Mouse (Mus musculus): ENCODE measurements around the gene Ube2cbp.

Ube2cbp gene

GRCm38 (mm10) chr9:86319516-86320140 is 145.1 kb downstream of the Ube2cbp start:
- no peak for DNase-seq (ENCODE audit: low read depth, low spot score)

GRCm38 (mm10) chr9:86315700-86316099 is 149.1 kb downstream of the Ube2cbp start:
- no peak for DNase-seq (ENCODE audit: low read depth, low spot score)

GRCm38 (mm10) chr9:86308616-86309015 is 156.1 kb downstream of the Ube2cbp start:
- DNase-seq (ENCODE audit: low read depth, low spot score) = no peak

GRCm38 (mm10) chr9:86306556-86306955 is 158.2 kb downstream of the Ube2cbp start:
- DNase-seq (ENCODE audit: low read depth, low spot score) = no peak

- DNase-seq (ENCODE audit: low read depth, low spot score) = peak; percentile 6
These were observed 163.3 kb downstream of the Ube2cbp start for GRCm38 (mm10) chr9:86301407-86301806.

GRCm38 (mm10) chr9:86298596-86298995 is 166.2 kb downstream of the Ube2cbp start:
- DNase-seq (ENCODE audit: low read depth, low spot score) = no peak

GRCm38 (mm10) chr9:86298131-86298530 is 166.6 kb downstream of the Ube2cbp start:
- no peak for DNase-seq (ENCODE audit: low read depth, low spot score)

- DNase-seq (ENCODE audit: low read depth, low spot score) = no peak
These were observed 167.8 kb downstream of the Ube2cbp start for GRCm38 (mm10) chr9:86296683-86297638.

- DNase-seq (ENCODE audit: low read depth, low spot score) = no peak
These were observed 177.2 kb downstream of the Ube2cbp start for GRCm38 (mm10) chr9:86287570-86287954.

- DNase-seq (ENCODE audit: low read depth, low spot score) = no peak
These were observed 177.8 kb downstream of the Ube2cbp start for GRCm38 (mm10) chr9:86286830-86287569.

- DNase-seq (ENCODE audit: low read depth, low spot score) = no peak
These were observed 182.2 kb downstream of the Ube2cbp start for GRCm38 (mm10) chr9:86282555-86282954.

- DNase-seq (ENCODE audit: low read depth, low spot score) = no peak
These were observed 183.6 kb downstream of the Ube2cbp start for GRCm38 (mm10) chr9:86281147-86281467.

GRCm38 (mm10) chr9:86280461-86281146 is 184.1 kb downstream of the Ube2cbp start:
- no peak for DNase-seq (ENCODE audit: low read depth, low spot score)

GRCm38 (mm10) chr9:86269541-86269940 is 195.2 kb downstream of the Ube2cbp start:
- DNase-seq (ENCODE audit: low read depth, low spot score) = no peak

GRCm38 (mm10) chr9:86266658-86267057 is 198.1 kb downstream of the Ube2cbp start:
- DNase-seq (ENCODE audit: low read depth, low spot score) = no peak

Measured in ZHBTc4 (cell line).